Mouse (Mus musculus): Measurements from ENCODE around the gene Clps. TPM values are rescaled to one million over a fixed set of nuclear protein-coding genes. Genes with fewer than 3 reads are reported as not detected.

Clps gene
- total and polyA plus RNA-seq, 3 experiments = not detected

- peak; percentile 35 for DNase-seq (ENCODE audit: low read depth, low spot score)
- Histone ChIP-seq H3K4me1 (ENCODE audit: control insufficient read depth in 1 of 2, insufficient read depth in 2 of 2, low read length in 2 of 2) (peaks cover 0 to 27% of the 10 kb centered on the region in 2 experiments; a peak in 3 of 4 replicates), H3K4me3 (ENCODE audit: control insufficient read depth in 1 of 2, insufficient read depth in 1 of 2, low read depth in 2 of 2, low read length in 2 of 2) (no peak overlapping the region; a peak in 1 of 4 replicates), H3K9ac (ENCODE audit: control insufficient read depth, low read depth, low read length, poor library complexity, severe bottlenecking) (no peak overlapping the region; the same call in 1 of the 2 replicates), H3K27me3 (ENCODE audit: control insufficient read depth in 1 of 2, insufficient read depth in 2 of 2, low read length in 2 of 2) (no peaks in the 10 kb centered on the region), H3K9me3 (replicated peaks; ENCODE audit: insufficient read depth, low read length) (no peaks in the 10 kb centered on the region), H3K27ac (ENCODE audit: control insufficient read depth, low read depth, low read length) (no peak overlapping the region), H3K36me3 (ENCODE audit: control insufficient read depth in 1 of 2, insufficient read depth in 2 of 2, low read length in 2 of 2) (peaks cover 0 to 10% of the 10 kb centered on the region in 2 experiments; a peak in 2 of 4 replicates), H3K79me2 (ENCODE audit: control insufficient read depth, insufficient read depth, low read length, poor library complexity) (no peaks in the 10 kb centered on the region; the same call in 1 of the 2 replicates)
- TF ChIP-seq MYC (IDR thresholded peaks at IDR 0.05; ENCODE audit: low read depth, low read length) (no peak), USF1 (IDR thresholded peaks at IDR 0.05; ENCODE audit: low read depth, low read length) (no peak), HCFC1 (IDR thresholded peaks at IDR 0.05; ENCODE audit: low read depth, low read length) (no peak), TBP (IDR thresholded peaks at IDR 0.05; ENCODE audit: low read depth, low read length) (no peak), MEF2A (IDR thresholded peaks at IDR 0.05; ENCODE audit: extremely low read depth, insufficient replicate concordance, low read depth, low read length, poor library complexity, severe bottlenecking) (no peak), MYB (IDR thresholded peaks at IDR 0.05; ENCODE audit: low read depth, low read length) (no peak), MXI1 (IDR thresholded peaks at IDR 0.05; ENCODE audit: low read depth, low read length) (no peak), ETS1 (IDR thresholded peaks at IDR 0.05; ENCODE audit: low read depth, low read length) (no peak), UBTF (IDR thresholded peaks at IDR 0.05; ENCODE audit: borderline replicate concordance, insufficient read depth, low read depth, low read length) (no peak), CHD2 (IDR thresholded peaks at IDR 0.05; ENCODE audit: low read length) (no peak), ZMIZ1 (IDR thresholded peaks at IDR 0.05; ENCODE audit: low read depth, low read length) (no peak), RCOR1 (IDR thresholded peaks at IDR 0.05; ENCODE audit: low read depth, low read length) (no peak), ZKSCAN1 (IDR thresholded peaks at IDR 0.05; ENCODE audit: low read depth, low read length) (no peak), TAL1 (IDR thresholded peaks at IDR 0.05; ENCODE audit: low read length) (no peak), NRF1 (IDR thresholded peaks at IDR 0.05; ENCODE audit: insufficient read depth, low read depth, low read length, poor library complexity, severe bottlenecking) (no peak), POLR2A (IDR thresholded peaks at IDR 0.05; ENCODE audit: control insufficient read depth in 1 of 2, insufficient read depth in 1 of 2, low read depth in 1 of 2, low read length in 2 of 2, poor library complexity in 1 of 2) (no peak), ZNF384 (IDR thresholded peaks at IDR 0.05; ENCODE audit: low read depth, low read length) (no peak), MAZ (IDR thresholded peaks at IDR 0.05; ENCODE audit: low read depth, low read length) (no peak), CTCF (IDR thresholded peaks at IDR 0.05 in 2 of 3, conservative IDR thresholded peaks at IDR 0.05 in 1 of 3; ENCODE audit: control insufficient read depth in 1 of 3, insufficient read depth in 1 of 3, low read depth in 2 of 3, low read length in 3 of 3, poor library complexity in 1 of 3, severe bottlenecking in 1 of 3) (no peak)
Observed at GRCm38 (mm10) chr17:28516881-28517280, 43.7 kb downstream of the Clps start.
